Mouse (Mus musculus) adipocyte (in vitro differentiated cells): ENCODE data around the gene Gm4884.
"Not testable (repeated sequence)": the region's sequence is repeated elsewhere in the genome, so short reads cannot be mapped to it uniquely, and the experiment has no call there.

Experiments used
- DNase-seq: peaks from one replicate; pipeline ENCODE4 v3.0.0-alpha.2; 2016; ENCODE audit warnings: low spot score

Gene Gm4884

GRCm38 (mm10) chr7:41032419-41032818 is at the start of gene Gm4884:
Gene Gm4884, plus strand, starts transcription at chr7:41032719.
- DNase-seq, result not testable (repeated sequence)

- DNase-seq, result no peak
Measured at GRCm38 (mm10) chr7:40987243-40987642, 45.3 kb upstream of the Gm4884 start, which contains the start of gene 4930433I11Rik. Gene 4930433I11Rik, plus strand, starts transcription at chr7:40987543.

DNA sequence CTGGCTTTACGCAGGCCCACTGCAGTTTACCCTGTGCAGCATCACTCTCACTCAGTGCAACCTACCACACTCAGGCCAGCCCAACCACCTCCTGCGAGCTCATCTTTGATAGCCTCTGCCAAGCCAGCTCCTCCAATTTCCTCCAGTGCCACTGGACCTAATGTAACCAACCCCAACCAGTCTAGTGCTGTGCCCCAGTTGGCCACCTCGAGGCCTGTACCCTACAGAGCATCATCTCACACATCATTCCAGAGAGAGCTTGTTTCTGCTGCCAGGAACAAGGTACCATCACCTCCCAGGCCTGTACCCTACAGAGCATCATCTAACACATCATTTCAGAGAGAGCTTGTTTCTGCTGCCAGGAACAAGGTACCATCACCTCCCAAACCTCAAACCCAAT is 11.5 kb downstream of the Gm4884 start:
- not testable (repeated sequence) for DNase-seq
